Mouse (Mus musculus): ENCODE results near the gene Krtap28-13.

The Krtap28-13 gene

DNA sequence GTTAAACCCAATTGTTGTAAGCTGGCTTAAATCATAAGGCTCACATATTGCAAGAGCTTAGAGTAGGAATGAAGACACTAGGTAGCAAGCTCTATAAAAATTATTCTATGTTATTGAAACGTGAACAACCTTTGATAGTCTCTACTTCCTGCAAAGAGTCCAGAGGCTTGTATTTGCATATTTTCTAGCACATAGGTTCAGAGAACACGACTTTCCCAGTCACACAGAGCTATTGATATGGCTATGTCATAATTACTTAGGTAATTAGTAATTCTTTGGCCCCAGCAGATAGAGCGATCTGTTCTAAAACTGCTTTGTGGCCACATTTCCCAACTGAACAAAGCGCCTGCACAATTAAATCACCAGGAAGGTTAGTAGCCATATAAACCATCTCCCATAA lies 36.2 kb downstream of the Krtap28-13 start:
- no peak for DNase-seq

DNA sequence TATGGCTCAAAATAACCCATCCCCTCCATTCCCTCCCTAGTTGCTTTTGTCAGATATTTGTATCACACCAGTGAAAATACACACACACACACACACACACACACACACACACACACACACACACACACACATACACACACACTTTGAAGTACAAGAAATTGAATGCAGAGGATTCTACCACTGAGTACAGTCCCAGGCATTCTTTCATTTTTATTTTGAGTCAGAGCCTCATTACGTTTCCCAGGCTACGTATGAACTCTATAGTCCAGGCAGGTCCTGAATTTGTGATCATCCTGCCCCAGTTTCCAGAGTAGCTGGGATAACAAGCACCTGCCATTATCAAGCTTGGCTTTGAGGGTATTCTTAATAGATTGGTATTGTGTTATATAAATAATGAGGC lies 38.4 kb downstream of the Krtap28-13 start:
- no peak for DNase-seq

DNA sequence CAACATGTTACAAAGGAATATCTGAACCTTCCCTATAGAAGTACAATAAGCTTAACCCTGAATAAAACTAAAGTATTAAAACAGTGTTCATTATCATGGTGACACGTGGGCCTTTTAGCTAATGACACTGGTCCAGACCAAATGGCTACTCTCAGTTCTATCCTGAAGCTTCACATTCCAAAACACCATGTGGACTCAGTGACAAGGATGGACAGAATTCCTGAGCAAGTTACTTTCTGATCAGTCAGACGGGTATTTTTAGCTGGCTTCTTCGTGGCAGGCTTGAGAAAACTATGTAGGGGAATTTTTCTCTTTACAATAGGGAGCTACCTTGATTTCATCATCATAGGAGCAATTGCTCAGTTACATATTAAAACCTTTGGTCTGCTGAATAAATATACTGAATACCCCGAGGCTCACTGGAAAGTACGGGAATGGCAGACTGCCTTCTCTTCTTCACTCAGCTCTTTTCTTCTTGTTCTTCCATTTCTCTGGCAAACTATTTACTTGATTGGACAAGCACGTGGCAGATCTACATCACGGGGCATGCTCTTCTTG lies 38.9 kb downstream of the Krtap28-13 start:
- no peak for DNase-seq

DNA sequence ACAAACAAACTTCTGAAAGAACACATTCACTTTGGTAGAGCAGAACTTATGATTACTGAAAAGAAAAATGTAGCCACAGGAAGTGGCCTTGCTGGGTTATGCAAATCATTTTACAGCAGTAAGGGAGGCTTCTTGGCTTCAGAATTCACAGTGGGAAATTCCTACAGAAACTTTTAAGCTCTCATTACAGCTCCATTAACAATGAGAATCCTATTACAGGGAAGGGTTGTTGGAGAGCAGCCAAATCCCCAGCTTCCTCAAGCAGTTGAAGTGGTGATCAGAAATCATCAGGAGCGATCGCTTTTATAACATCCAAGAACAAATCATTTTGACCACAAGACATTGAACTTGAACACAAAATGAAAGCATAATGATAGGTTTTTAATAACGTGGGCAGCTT lies 41.2 kb downstream of the Krtap28-13 start:
- DNase-seq = no peak

DNA sequence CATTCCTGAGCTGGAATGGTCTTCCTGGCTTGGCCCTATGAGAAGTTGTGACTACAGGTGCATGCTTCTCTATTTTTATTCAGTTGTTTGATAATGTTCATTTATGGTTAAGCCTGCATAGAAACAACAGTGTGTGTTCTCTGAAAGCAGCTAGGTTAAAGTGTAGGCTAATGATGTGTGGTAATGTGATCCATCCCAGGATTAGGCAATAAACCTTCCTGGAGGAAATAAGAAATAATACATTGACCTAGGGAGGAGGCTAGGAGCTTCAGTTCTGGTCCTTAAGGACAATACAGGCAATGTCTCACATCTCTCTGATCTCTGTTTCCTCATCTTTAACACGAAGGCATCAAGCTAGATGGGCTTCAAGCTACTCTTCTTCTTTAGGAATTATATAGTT lies 44.7 kb downstream of the Krtap28-13 start:
- no peak for DNase-seq

DNA sequence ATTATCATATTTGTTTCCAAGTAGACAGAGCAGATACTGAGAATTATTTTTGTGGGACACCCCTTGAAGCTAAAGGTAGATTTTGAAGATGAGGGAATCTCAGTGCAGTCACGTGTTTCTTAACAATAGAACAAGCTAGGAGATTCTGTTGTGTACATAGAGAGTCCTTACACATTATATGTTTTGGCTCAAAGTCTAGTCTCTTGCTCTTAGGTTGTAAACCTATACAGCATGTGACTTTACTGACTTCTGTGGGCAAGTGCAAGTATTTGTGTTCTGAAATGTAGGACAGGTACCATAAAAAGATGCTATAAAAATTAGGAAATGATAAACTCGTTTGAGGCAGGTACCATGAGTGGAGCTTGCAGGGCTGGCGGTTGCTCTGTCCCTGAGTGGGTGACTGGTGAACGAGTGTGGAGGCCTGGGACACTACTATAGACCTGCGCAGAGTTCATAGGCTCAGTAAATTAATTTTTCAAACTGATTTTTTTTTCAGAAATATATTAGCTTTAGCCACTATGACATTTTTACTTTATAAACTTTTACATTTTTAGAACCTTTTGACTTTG lies 46.8 kb downstream of the Krtap28-13 start:
- DNase-seq = no peak

DNA sequence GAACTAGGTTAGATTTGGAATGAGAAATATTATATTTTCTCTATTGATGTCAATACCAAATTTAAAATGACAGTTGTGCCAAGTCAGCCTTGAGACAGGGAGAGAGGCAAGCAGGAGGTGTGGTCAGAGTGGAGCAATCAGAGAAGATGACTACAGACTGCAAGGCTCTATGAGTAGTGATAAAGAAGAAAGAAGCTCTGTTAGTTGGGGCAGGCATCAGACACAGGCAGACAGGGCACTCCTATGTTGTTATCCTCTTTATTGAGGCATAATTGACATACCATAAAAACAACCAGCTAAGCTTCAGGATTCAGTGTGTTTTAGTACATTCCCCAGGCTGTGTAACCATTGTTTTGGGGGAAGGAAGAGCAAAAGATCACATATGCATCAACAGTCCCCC lies 50.3 kb downstream of the Krtap28-13 start:
- no peak for DNase-seq
